Mouse (Mus musculus) kidney, adult 18-20 months (tissue): Measurements from ENCODE around the gene Fgfrl1.
A peak's percentile ranks its signal among the peaks of the same experiment; 100 is the strongest.

Experiments used
- DNase-seq: peaks from one replicate; pipeline ENCODE4 v3.0.0; 2021

The Fgfrl1 gene

GRCm38 (mm10) chr5:108692271-108692670 is at the start of gene Fgfrl1:
Gene Fgfrl1 (plus strand): TSS chr5:108692382.
- DNase-seq: peak; percentile 76

- DNase-seq: no peak
Observed at GRCm38 (mm10) chr5:108643674-108644073, 48.5 kb upstream of the Fgfrl1 start.

GRCm38 (mm10) chr5:108645651-108646342 is 46.4 kb upstream of the Fgfrl1 start:
- no peak for DNase-seq

- peak; percentile 25 for DNase-seq
Observed at GRCm38 (mm10) chr5:108646343-108646660, 45.9 kb upstream of the Fgfrl1 start.

GRCm38 (mm10) chr5:108647311-108647710 is 44.9 kb upstream of the Fgfrl1 start:
- no peak for DNase-seq

- no peak for DNase-seq
Observed at GRCm38 (mm10) chr5:108647820-108648465, 44.2 kb upstream of the Fgfrl1 start.

GRCm38 (mm10) chr5:108648937-108649576 is 43.1 kb upstream of the Fgfrl1 start:
- no peak for DNase-seq

GRCm38 (mm10) chr5:108650341-108650740 is 41.8 kb upstream of the Fgfrl1 start:
- no peak for DNase-seq

- DNase-seq: no peak
Observed at GRCm38 (mm10) chr5:108651136-108651720, 41.0 kb upstream of the Fgfrl1 start.

GRCm38 (mm10) chr5:108651823-108652222 is 40.4 kb upstream of the Fgfrl1 start:
- peak; percentile 65 for DNase-seq

- no peak for DNase-seq
Observed at GRCm38 (mm10) chr5:108653341-108653740, 38.8 kb upstream of the Fgfrl1 start.

GRCm38 (mm10) chr5:108654444-108654990 is 37.7 kb upstream of the Fgfrl1 start:
- peak; percentile 60 for DNase-seq

- DNase-seq: no peak
Observed at GRCm38 (mm10) chr5:108655381-108655780, 36.8 kb upstream of the Fgfrl1 start.

- no peak for DNase-seq
Observed at GRCm38 (mm10) chr5:108655891-108656650, 36.1 kb upstream of the Fgfrl1 start.

- no peak for DNase-seq
Observed at GRCm38 (mm10) chr5:108657406-108657805, 34.8 kb upstream of the Fgfrl1 start.

GRCm38 (mm10) chr5:108658611-108659010 is 33.6 kb upstream of the Fgfrl1 start:
- no peak for DNase-seq

- no peak for DNase-seq
Observed at GRCm38 (mm10) chr5:108659698-108660631, 32.2 kb upstream of the Fgfrl1 start, which contains the start of gene Idua. Gene Idua (plus strand): TSS chr5:108660331.

- DNase-seq: peak; percentile 96
Observed at GRCm38 (mm10) chr5:108660632-108661268, 31.4 kb upstream of the Fgfrl1 start.

- no peak for DNase-seq
Observed at GRCm38 (mm10) chr5:108662772-108663171, 29.4 kb upstream of the Fgfrl1 start.

GRCm38 (mm10) chr5:108665066-108665465 is 27.1 kb upstream of the Fgfrl1 start:
- DNase-seq: no peak

GRCm38 (mm10) chr5:108667370-108667769 is 24.8 kb upstream of the Fgfrl1 start:
- DNase-seq: no peak
